Mouse (Mus musculus) forebrain, postnatal 0 days (tissue): ENCODE data around the gene Spred2. TPM values are rescaled to one million over a fixed set of nuclear protein-coding genes. Genes with fewer than 3 reads are reported as not detected.

Source experiments
- ATAC-seq: fragments of 200-750 bp; cut with Nextera tagmentation; 2 replicates; pipeline ENCODE4 v1.8.0; 2017; ENCODE audit warnings: mild to moderate bottlenecking, moderate library complexity
- DNase-seq: peaks from one replicate; pipeline ENCODE4 v3.0.0-alpha.2; 2015
- H3K27ac ChIP-seq: fragments of 300-500 bp; sonication (generic); 2 replicates; pipeline ENCODE4 v1.5.1; 2014; ENCODE audit warnings: low read depth, mild to moderate bottlenecking, antibody characterized with exemption, low read length, moderate library complexity, mixed read lengths
- H3K27me3 ChIP-seq: fragments of 300-500 bp; sonication (generic); 2 replicates; pipeline ENCODE4 v1.6.1; 2014; ENCODE audit warnings: mild to moderate bottlenecking, low read length, mixed read lengths; ENCODE audit not compliant: insufficient read depth
- H3K36me3 ChIP-seq: fragments of 300-500 bp; sonication (generic); 2 replicates; pipeline ENCODE4 v1.6.1; 2014; ENCODE audit warnings: mild to moderate bottlenecking, moderate library complexity; ENCODE audit not compliant: insufficient read depth
- H3K4me1 ChIP-seq: fragments of 300-500 bp; sonication (generic); 2 replicates; pipeline ENCODE4 v1.6.1; 2014; ENCODE audit warnings: antibody characterized with exemption; ENCODE audit not compliant: insufficient read depth
- H3K4me2 ChIP-seq: fragments of 300-500 bp; sonication (generic); 2 replicates; pipeline ENCODE4 v1.6.1; 2014; ENCODE audit warnings: low read depth, mild to moderate bottlenecking, moderate library complexity
- H3K4me3 ChIP-seq: fragments of 300-500 bp; sonication (generic); 2 replicates; pipeline ENCODE4 v1.5.1; 2014; ENCODE audit warnings: low read depth, low read length, mixed read lengths
- H3K9ac ChIP-seq: fragments of 300-500 bp; sonication (generic); 2 replicates; pipeline ENCODE4 v1.6.1; 2014; ENCODE audit warnings: mild to moderate bottlenecking
- H3K9me3 ChIP-seq: fragments of 300-500 bp; sonication (generic); 2 replicates; pipeline ENCODE4 v1.6.1; 2016; ENCODE audit warnings: low read length
- CTCF ChIP-seq: sonication (generic); IDR thresholded peaks from 2 replicates; pipeline ENCODE4 v1.5.1; 2016; ENCODE audit warnings: antibody characterized with exemption, control low read depth, low read depth
- WGBS: fragments of 180-500 bp; shearing (Covaris S2); extraction: QIAGEN DNeasy Blood & Tissue Kit; methylation state at CpG from one replicate; pipeline ENCODE4 v1.1.7; 2014; 5-methylcytosine and 5-hydroxymethylcytosine counted together
- polyA plus RNA-seq: library from polyadenylated mRNA; unstranded; fragments of >200 nt; fragmentation: Nextera tagmentation; extraction: Ambion mirVana; gene quantifications from 2 replicates; pipeline ENCODE4 v1.2.1, GENCODE M21; 2015
- total RNA-seq: library from RNA; depleted of rRNA; stranded (reverse); fragments of >200 nt; gene quantifications from 2 replicates; pipeline ENCODE4 v1.2.3, GENCODE M21; 2014; rRNA removed

Spred2 gene
- total RNA-seq = 12.0 and 15.5 TPM in 2 replicates
- polyA plus RNA-seq = 6.7 and 9.1 TPM in 2 replicates

- peak; percentile 63 for ATAC-seq
- Histone ChIP-seq H3K4me2 (peak within 1 kb of the TSS; percentile 65), H3K27me3 (no peaks in the 10 kb centered on the region), H3K36me3 (no peaks in the 10 kb centered on the region), H3K9ac (peak within 1 kb of the TSS; percentile 98), H3K9me3 (no peaks in the 10 kb centered on the region), H3K4me3 (peak within 1 kb of the TSS; percentile 88), H3K4me1 (peaks cover 9% of the 10 kb centered on the region), H3K27ac (peak within 1 kb of the TSS; percentile 94)
- peak; percentile 94 for DNase-seq
- peak; percentile 71 for TF ChIP-seq CTCF
- WGBS = 2% methylated on average over 57 of the region's 57 CpGs
These were observed at the start of gene Spred2 for GRCm38 (mm10) chr11:19923888-19924756. TSS of gene Spred2 (plus strand) at chr11:19924375.

- no peak for TF ChIP-seq CTCF
- H3K4me1 ChIP-seq = no peaks in the 10 kb centered on the region
- DNase-seq (no peak), ATAC-seq (0 out of 2 replicates have a peak, but pooled peaks have one; percentile 6)
- no peak overlapping the region for H3K27ac ChIP-seq
- no peak overlapping the region for H3K4me2 ChIP-seq
- no peaks in the 10 kb centered on the region for H3K9me3 ChIP-seq
- H3K4me3 ChIP-seq = no peak overlapping the region
- H3K36me3 ChIP-seq = no peaks in the 10 kb centered on the region
- WGBS = 41% methylated on average over 12 of the region's 12 CpGs
- no peaks in the 10 kb centered on the region for H3K27me3 ChIP-seq
- no peak overlapping the region for H3K9ac ChIP-seq
These were observed 48.6 kb upstream of the Spred2 start for GRCm38 (mm10) chr11:19875551-19875950.

- Histone ChIP-seq H3K4me3 (no peak overlapping the region), H3K27me3 (no peaks in the 10 kb centered on the region), H3K27ac (no peak overlapping the region), H3K9me3 (no peaks in the 10 kb centered on the region), H3K4me2 (no peak overlapping the region), H3K4me1 (no peaks in the 10 kb centered on the region), H3K9ac (no peak overlapping the region), H3K36me3 (no peaks in the 10 kb centered on the region)
- no peak for DNase-seq
- TF ChIP-seq CTCF = no peak
- ATAC-seq = peak; percentile 23; the same call in 1 of the 2 replicates
- WGBS = 39% methylated on average over 5 of the region's 5 CpGs
These were observed 48.2 kb upstream of the Spred2 start for GRCm38 (mm10) chr11:19875964-19876363.

GRCm38 (mm10) chr11:19877239-19877915 is 46.8 kb upstream of the Spred2 start:
- 50% methylated on average over 4 of the region's 4 CpGs for WGBS

GRCm38 (mm10) chr11:19881342-19881741 is 42.8 kb upstream of the Spred2 start:
- no peaks in the 10 kb centered on the region for H3K36me3 ChIP-seq
- H3K4me2 ChIP-seq = no peak overlapping the region
- no peak overlapping the region for H3K27ac ChIP-seq
- H3K9me3 ChIP-seq = no peaks in the 10 kb centered on the region
- no peak overlapping the region for H3K4me3 ChIP-seq
- no peaks in the 10 kb centered on the region for H3K4me1 ChIP-seq
- DNase-seq = no peak
- no peak for ATAC-seq
- 93% methylated on average over 2 of the region's 2 CpGs for WGBS
- no peak for TF ChIP-seq CTCF
- H3K27me3 ChIP-seq = no peaks in the 10 kb centered on the region
- no peak overlapping the region for H3K9ac ChIP-seq

More at GRCm38 (mm10) chr11:19877239-19877915, 46.8 kb upstream of the Spred2 start:
- H3K4me2 ChIP-seq = no peak overlapping the region
- no peaks in the 10 kb centered on the region for H3K27me3 ChIP-seq
- no peaks in the 10 kb centered on the region for H3K4me1 ChIP-seq
- H3K27ac ChIP-seq = no peak overlapping the region
- no peak overlapping the region for H3K4me3 ChIP-seq
- no peak for DNase-seq
- H3K36me3 ChIP-seq = no peaks in the 10 kb centered on the region
- H3K9ac ChIP-seq = no peak overlapping the region
- peak; percentile 34; the same call in 1 of the 2 replicates for ATAC-seq
- TF ChIP-seq CTCF = no peak
- H3K9me3 ChIP-seq = no peaks in the 10 kb centered on the region

- WGBS = 65% methylated on average over 6 of the region's 6 CpGs
These were observed 33.3 kb upstream of the Spred2 start for GRCm38 (mm10) chr11:19890700-19891406.

More at GRCm38 (mm10) chr11:19890700-19891406, 33.3 kb upstream of the Spred2 start:
- no peak overlapping the region for H3K9ac ChIP-seq
- H3K36me3 ChIP-seq = no peaks in the 10 kb centered on the region
- no peaks in the 10 kb centered on the region for H3K4me1 ChIP-seq
- H3K27me3 ChIP-seq = no peaks in the 10 kb centered on the region
- no peak for TF ChIP-seq CTCF
- H3K4me3 ChIP-seq = no peak overlapping the region
- DNase-seq = no peak
- no peaks in the 10 kb centered on the region for H3K9me3 ChIP-seq
- ATAC-seq = no peak
- no peak overlapping the region for H3K27ac ChIP-seq
- H3K4me2 ChIP-seq = no peak overlapping the region
